Mouse (Mus musculus) small intestine, adult 2 months (tissue): ENCODE measurements at regions not wholly inside any gene's neighbourhood (a gene's known extent, or its start where the extent isn't known, plus 50 kb on each side); places are given as distances from the start of the nearest gene placed in this dataset.

Experiments used
- CTCF ChIP-seq: fragments of 200-500 bp; IDR thresholded peaks from 2 replicates; pipeline ENCODE4 v1.5.1; 2012; ENCODE audit warnings: low read depth, mild to moderate bottlenecking, control low read depth, inconsistent platforms, low read length, moderate library complexity, mixed read lengths; ENCODE audit not compliant: insufficient replicate concordance, insufficient read length; ENCODE audit errors: extremely low read depth
- POLR2A ChIP-seq: fragments of 200-500 bp; IDR thresholded peaks from 2 replicates; pipeline ENCODE4 v1.6.1; 2012; ENCODE audit warnings: low read depth, mild to moderate bottlenecking, control low read depth, inconsistent platforms, low read length, moderate library complexity

- TF ChIP-seq CTCF, result no peak
- TF ChIP-seq POLR2A, result no peak
Measured at GRCm38 (mm10) chr3:40320319-40320718, 210.8 kb upstream of the Intu start.
